Mouse (Mus musculus) inflammation-experienced regulatory T-cells, adult 6 months (primary cell): ENCODE data around the gene Rasl10a. TPM values are rescaled to one million over a fixed set of nuclear protein-coding genes. Genes with fewer than 3 reads are reported as not detected.
"Not testable (repeated sequence)": the region's sequence is repeated elsewhere in the genome, so short reads cannot be mapped to it uniquely, and the experiment has no call there.

Experiments
- ATAC-seq: one replicate; pipeline ENCODE4 v1.8.0; 2017
- polyA plus RNA-seq, 3 experiments: library from polyadenylated mRNA; unstranded; fragments of 100-300 nt; shearing (Covaris generic); gene quantifications; one replicate each; pipeline ENCODE4 v1.2.1; 2017

The Rasl10a gene
- polyA plus RNA-seq, 3 experiments from 2014 or later: not detected

DNA sequence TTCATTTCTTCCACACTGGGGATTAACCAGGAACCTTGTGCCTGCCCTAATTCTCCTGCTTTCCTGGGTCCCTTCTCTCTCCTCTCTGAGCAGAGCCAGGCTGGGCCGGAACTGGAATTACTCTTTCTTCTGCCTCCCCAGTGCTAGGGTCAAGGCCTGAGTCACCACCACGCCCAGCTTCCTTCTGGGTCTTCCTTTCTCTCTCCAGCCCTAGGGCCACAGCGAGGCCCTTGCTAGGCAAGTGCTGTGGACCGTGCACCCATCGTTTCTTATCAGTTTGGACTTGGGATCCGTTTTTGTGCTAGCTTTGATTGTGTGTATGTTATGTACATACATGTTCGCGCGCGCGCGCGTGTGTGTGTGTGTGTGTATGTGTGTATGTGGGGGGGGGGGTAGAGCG, 3.8 kb upstream of the Rasl10a start:
- no peak for ATAC-seq

DNA sequence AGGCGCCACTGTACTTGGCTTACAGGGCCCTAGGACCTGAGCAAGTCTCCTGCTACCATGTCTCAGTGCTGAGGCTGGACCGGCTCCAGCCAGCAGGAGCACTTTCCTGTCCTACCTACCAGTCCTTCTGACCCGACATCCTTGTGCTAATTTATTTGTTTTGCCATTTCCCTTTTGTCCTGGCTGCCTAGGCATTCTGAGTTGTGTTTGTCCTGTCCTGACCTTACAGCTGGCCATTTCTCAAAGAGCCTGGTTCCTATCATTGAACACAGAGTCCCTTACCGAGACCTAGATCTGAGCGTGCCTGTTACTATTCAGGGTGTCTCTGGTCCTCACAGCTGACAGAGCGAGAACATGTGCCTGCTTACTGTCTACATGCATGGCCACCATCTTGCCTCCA, 3.1 kb upstream of the Rasl10a start:
- ATAC-seq: no peak

DNA sequence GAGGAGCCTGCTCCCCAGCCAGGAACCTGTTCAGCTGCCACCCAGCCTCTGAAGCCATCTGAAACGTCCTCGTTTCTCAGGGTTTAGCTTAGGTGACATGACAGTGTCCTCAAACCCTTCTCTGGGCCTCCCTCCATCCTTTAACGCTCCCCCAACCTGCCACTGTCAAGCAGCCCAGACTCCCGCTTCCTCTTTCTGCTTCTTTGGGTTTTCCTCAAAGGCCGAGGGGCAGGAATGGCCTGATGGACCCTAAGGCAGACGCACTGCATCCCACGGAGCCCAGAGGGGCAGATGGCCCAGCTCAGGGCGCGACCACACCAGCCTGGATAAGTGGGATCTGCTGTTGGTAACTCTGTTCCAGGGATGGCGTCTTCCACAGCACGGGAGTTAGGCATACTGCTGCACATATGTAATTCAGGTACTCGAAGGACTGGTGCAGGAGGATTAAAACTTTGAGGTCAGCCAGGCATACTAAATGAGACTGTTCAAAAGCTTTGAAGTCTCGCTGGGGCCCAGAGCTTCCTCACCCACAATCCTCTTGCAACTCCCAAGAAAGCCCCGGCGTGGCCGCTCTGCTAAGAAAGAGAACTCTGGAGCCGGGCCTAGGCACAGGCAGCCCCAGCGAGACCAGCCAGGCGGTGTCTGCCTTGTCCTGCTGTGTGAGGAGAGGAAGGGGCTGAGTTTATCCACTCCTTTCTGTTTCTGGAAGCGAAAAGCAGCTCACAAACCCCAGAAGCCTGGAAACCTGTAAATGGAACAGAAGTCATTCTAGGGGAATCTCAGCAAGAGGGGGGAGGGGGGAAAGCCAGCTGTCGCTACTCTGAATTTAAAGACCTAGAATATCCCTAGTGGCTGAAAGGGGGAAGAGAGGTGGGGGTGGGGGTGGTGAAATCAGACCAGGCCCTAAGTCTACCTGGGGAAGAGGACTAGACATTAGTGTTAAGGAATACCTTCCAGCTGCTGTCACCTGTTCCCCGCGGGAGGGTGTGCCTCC, 1.7 kb upstream of the Rasl10a start:
- no peak for ATAC-seq

DNA sequence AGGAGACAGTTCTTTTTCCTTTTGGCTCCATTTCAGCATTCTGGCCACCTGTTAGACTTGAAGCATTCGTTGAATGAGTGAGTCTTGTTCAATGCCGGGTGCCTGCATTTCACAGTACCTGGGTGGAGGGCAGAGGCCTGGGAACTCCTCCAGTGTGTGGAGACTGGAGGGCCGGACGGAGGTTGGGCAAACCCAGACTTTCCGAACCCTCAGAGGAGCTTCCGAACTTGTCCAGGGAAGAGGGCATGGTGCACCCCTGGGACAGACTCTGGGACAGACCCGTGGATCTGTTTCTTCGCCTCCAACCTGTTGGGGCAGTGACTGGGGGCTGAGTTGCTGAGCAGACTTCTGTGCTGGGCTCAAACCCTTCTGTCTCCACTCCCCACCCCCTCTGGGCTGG, 864 bp upstream of the Rasl10a start:
- no peak for ATAC-seq

DNA sequence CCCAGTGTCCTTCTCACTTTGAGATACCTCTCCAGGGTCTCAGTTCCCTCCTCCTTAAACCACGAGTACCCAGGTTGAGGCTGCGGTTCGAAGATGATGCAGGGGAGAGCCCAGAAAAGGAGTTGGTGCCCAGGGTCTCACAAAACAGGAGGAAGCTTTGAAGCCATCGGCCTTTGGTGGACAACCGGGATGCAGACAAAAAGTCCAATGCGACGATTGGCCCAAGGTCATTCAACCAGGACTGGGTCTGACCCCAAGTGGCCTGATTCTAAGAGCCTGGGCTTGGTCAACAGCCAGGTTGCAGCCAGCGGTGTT, 430 bp upstream of the Rasl10a start:
- no peak for ATAC-seq

DNA sequence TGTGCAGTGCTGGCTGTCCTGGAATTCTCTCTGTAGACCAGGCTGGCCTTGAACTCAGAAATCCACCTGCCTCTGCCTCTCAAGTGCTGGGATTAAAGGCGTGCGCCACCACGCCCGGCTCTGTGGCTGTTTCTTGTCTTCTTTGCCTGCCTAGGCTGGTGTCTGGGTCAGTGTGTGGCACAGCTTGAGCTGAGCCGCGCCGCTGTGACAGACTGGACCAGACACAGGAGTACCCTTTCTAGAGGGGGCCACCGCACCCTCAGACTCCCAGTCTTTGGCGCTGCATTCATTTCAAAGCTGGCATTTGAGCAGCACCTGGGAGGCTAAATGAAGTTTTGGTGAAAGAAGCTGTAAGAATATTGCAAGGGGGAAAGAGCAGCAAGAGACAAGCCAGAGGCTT, 855 bp downstream of the Rasl10a start:
- no peak for ATAC-seq

DNA sequence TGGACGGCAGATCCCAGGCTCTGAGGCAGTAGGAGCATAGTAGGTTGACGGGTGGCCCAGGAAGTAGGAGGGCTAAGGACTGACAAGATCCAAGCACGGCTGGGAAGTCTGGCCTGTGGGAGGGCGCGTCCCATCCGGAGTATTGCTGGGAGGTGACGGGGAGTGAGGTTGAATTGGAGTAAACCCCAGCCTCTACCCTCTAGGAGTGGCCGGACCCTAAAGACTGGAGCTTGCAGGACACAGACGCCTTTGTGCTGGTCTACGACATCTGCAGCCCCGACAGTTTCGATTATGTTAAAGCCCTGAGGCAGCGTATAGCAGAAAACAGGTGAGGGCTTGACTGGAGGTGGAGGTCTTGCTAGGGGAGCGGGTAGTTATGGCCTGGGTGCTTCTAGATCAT, 1.3 kb downstream of the Rasl10a start:
- no peak for ATAC-seq

DNA sequence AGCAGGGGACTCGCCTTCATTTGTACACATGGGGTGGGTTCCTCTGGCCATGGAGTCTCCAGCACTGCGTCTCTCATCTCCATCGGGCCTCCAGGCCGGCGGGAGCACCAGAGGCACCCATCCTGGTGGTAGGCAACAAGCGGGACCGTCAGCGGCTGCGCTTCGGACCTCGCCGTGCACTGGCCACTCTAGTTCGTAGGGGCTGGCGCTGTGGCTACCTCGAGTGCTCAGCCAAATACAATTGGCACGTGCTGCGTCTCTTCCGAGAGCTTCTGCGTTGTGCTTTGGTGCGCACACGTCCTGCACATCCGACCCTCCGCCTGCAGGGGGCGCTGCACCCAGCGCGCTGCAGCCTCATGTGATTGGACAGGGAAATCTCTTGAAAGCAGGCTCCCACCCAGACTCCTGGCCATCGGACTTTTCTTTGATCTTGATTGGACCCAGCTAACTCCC, 1.8 kb downstream of the Rasl10a start:
- ATAC-seq: no peak

DNA sequence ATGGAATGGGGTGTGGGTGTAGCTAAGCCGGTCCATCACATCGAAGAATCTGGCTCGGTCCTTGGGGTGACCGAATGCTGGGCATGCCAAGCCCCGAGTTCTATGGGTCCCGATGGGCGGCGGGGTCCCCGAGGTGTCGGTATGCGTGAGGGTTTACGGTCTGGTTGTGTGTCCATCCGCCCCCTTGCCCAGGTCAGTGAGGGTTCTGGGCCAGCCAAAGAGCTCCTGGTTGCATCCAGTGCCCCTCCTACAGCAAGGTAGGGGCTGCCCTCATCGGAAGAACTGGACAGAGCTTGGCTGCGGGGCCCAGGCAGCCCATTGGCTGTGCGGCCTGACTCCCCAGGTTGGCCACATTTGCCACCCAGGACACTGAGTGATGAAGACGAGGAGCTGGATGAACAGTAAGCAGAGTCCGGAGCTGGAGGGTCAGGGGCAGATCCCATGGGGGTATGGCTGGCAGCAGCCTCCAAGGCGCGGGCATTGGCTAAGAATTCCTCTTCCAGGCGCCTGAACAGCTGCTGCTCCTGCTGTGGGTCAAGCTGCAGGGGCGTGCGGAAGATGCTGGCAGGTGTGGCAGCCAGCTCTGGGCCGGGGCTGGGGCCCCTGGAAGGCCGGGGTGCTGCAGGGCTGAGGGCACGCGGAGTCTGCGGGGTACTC, 3.0 kb downstream of the Rasl10a start:
- ATAC-seq: no peak

DNA sequence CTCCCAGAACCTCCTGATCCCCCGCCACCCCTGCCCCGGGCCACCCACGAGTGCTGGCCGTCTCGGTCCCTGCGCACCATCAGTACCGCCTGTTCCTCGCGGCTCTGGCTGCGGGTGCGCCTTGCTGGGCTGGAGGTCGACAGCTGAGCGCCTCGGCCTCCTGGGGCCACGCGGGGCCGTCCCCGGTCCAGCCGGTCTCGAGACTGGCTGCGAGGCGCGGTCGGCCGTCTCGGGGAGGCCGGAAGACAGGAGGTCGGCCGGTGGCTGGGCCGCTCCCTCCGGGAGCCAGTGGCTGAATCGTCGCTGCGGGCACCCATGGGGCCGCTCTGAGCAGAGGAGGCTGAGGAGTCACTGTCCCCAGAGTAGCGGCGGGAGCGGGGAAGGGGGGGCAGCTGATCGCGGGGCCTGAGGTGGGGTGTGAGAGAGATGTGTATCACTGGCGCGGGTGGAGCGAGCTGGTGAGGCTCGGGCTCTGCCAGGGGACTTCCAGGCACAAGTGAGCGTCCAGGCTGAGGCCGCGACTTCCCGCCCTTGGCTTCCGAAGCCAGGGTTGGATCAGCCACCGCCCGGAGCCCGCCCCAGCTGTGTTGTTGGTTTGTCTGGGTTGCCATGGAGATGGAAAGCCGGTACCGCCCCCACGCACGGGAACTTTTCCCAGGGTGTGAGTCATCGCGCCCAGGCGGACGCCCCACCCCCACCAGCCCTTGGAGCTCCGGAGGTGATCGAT, 3.6 kb downstream of the Rasl10a start:
- peak; percentile 53 for ATAC-seq

DNA sequence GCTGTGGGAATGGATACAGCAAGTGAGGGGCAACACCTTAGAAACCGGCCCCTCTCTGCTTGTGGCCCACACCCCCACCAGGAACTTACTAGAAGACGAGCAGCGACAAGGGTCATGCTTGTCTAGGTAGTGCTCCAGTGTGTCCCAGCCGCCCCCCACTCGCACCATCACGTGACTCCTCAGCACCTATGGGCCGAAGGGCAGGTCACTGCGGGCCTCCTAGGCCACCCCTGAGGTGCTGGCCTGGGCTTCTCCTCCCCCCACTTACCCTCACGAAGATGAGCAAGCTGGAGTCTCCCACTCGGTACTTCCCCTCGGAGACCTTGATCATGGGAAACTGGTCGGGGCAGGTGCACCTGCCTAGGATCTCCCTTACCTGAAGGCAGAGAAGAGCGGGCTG, 4.4 kb downstream of the Rasl10a start:
- no peak for ATAC-seq

DNA sequence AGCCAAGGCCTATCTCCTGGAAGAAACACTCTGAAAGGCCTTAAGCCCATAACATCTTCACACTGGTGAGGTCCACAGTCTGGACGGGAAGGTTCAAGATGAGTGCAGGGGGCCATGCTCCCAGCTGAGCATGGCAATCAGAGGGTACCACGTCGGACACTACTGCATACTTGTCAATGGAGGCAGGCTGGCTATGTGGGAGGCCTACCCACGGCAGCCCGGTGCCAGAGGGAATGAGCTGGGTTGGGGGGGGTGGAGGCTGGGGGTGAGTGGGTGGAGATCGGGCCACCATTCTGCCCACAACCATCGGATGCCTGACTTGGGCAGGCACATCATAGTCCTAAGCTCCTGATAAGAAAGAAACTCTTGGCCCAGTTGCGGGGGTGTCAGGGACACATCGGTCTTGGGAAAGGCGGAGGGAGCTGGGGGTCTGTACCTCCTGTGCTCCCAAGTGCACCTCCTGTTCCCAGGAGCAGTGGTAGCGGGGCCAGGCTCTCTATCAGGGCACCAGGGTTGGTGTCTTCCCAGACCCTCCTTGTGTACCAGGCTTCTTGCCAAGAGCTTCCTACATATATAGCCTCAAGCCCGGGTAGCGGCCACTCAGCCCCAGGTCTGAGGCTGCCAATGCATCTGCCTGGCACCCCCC, 5.1 kb downstream of the Rasl10a start:
- no peak for ATAC-seq

DNA sequence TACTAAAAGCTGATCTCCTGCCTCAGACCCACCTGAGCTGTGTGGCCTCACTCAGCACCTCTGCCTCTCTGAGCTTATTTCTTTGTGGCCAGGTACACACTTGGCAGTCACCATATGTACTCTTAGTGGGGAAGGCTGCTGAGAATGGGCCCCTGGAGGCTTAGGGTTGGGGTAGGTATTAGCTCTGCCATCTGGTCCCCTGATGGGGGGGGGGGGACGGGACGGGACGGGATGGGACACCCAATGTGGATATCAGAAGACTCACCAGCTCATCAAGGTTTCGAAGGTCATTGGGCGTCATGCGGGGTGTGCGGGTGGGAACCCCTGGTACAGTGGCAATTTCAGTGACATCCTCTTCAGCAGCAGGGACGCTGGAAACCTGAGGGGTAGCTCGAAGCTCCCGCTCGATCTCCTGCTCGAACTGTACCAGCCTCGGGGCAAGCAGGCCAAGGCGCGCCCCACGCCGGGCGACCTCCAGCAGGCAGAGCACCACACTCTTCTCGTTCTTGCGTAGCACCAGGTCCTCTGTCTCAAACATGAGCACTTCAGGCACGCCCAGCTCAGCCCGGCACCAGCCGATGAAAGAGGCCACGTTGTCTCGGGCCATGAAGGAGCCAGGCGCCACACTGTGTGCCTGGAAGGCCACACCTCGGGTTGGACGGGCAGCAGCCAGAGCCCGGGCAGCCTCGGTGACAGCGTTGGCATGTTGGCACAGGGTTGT, 5.8 kb downstream of the Rasl10a start:
- ATAC-seq: no peak

DNA sequence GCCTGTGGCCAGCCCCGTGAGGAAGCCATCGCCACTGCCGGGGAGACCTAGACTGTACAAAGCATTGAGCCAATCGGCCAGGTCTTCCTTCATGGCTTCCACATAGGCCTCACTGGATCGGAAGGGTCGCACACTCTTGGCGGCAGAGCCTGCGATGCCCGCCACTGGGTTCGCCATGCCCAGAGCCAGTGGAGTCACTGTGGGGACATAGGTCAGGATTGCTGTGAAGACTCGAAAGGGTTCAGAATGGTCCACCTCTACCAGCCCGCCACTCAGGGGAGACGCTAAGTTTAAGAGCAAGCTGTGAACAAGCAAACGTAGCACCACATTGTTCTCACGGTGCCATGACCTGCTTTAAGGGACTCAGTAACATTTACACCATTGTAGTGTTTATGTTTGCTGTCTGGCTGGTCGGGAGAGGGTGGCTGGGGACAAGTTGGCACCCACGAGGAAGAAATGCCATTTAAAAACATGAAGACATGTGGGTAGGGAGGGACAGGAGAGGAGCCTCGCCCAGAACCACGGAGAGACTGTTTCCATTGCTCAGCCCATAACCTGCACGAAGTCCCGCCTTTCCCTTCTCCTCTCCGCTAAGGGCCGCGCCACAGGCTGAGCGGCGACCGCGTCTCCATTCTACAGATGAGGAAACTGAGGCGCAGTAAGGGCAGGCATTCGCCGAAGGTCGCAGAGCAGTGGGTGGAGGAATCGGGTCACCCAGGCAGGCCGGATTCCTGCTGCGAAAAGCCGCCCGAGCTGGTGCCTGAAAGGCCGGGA, 6.5 kb downstream of the Rasl10a start:
- no peak for ATAC-seq

DNA sequence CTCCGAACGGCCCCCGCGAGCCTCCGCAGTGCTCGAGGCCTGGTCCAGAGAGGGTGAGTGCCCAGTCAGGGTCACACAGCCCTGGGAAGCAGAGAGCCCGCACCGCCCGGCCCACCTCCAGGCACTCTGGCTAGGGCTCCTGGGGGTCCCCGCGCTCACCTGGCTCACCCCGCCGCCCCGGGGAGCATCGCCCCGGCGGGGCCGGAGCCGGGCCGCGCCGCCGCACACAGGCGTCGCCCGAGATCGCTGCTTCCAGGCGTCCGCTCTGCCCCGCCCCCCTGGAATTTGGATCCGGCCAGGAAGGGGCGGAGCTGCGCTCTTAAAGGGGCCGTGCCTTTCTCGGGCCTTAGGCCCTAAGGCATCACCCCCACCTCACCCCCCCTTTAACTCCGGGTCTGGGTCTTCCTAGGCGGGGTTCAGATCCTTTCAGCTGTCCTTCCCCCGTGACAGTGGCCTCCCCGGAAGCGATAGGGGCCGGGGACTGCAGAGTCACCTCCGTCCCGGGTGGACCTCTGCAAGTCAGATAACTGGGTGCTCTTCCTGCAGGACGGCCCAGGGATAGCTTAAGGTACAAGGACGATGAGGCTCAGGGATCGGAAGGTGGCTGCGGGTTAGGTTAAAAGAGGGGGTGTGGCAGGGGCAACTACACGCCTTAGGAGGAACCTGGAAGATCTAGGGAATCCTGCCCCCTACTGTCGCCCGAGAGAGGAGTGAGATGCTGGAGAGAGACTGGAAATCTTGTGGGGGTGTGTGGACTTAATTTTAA, 7.3 kb downstream of the Rasl10a start, which contains the start of gene Gas2l1:
Gene Gas2l1 (minus strand): TSS at position 272 of the 766 bp plus-strand sequence.
- ATAC-seq: peak; percentile 29

DNA sequence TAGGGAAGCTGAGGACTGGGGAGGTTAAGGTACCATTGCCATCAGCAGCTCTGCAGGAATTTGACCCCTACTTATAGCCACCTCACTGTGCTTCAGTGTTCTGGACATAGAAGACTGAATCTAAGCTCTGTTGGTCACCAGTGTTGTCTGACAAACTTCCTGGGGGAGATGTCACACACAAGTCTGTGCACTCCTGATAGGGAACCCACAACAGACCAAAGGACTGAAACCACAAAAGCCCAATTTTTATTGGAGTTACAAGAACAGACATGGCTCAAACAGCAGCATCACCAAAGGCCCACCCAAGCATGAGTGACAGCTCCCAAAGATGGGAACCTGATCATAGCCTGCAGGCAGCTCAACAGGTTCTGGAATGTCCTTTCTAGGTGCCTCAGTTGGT, 9.1 kb downstream of the Rasl10a start:
- ATAC-seq: no peak

DNA sequence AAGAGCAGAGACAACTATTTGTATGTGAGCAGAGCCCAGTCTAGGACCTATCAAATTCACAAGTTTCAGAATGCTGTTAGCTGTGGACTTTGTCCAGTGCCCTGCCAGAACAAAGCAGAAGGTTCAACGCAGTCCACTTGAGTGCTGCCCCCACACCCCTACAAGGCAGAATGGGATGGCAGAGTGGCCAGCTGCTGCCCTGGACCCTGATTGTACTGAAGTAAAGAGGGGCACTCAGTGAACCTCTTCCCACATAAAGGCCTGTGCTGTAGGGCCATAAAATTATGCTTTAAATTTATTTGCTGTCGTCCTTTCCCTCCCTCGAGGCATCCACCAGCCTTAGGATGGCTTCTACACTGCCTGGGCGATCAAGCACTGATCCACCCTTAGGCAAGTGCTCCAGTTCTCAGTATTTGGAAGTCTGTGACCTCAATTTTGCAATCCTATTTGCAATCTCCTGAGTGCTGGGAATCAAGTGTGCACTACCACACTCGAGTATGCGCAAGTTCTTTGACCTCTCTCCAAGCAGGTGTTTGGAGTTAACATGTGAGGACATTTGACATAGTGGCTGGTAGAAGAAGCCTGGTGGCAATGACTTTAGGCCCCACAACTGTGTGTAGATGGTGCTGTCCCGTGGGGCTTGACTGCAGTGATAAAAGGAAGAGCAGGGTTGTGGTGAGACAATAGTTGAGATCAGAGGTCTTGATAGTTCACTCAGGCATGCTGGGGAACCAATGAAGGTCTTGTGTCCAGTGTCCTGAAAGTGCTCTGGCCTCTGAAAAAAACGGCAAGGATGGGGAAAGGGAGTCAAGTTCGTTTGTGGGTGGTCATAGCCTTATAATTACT, 10.4 kb downstream of the Rasl10a start:
- ATAC-seq: no peak

DNA sequence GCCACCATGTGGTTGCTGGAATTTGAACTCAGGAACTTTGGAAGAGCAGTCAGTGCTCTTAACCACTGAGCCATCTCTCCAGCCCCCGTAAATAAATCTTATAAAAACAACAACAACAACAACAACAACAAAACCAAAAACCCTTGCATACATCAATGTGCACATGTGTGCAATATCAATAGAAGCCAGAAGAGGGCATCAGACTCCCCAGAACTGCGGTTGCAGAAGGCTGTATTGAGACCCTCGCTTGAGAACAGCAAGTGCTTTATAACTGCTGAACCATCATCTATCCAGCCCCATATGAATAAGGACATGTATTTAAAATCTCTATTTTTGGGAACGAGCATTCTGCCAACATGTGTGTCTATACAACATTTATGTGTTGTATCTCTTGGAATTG, 17.0 kb downstream of the Rasl10a start:
- ATAC-seq: no peak

DNA sequence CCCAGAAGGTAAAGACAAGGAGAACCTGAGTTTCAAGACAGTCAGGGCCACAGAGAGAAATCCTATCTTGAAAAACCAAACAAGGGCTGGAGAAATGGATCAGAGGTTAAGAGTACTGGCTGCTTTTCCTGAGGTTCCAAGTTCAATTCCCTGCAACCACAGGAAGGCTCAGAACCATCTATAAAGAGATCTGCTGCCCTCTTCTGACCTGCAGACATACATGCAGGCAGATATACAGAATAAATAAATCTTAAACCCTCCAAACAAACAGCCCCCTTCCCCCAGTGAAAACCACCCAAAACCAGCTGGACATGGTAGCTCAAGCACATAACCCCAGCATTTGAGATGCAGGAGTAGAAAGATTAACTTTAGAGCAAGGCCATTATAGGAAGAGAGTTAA, 17.8 kb downstream of the Rasl10a start:
- ATAC-seq: no peak

DNA sequence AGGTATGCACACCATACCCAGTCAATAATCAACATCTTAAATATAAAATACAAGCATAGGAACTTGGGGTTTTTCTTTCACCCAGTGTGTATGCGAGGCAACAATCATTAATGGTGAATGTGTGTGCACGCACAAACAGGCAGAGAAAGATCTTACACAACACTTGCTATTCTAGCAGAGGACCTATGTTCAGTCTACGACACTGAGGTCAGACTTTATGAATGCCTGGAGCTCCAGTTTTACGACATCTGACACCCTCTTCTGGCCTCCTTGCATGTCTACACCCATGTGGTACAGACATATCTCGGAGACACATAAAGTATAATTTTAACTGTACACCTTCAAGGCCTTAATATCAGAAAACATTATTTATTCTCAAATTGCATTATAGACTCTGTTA, 18.9 kb downstream of the Rasl10a start:
- ATAC-seq: not testable (repeated sequence)
